Mouse (Mus musculus): Measurements from ENCODE around the gene Ascl1.

- TF ChIP-seq POLR2A (IDR thresholded peaks at IDR 0.05; ENCODE audit: low read depth, low read length) (no peak), CTCF (conservative IDR thresholded peaks at IDR 0.05; ENCODE audit: insufficient read depth, insufficient read length, low read depth, low read length) (no peak)
These were observed 716 bp upstream of the Ascl1 start for GRCm38 (mm10) chr10:87494176-87494575.

All from kidney, adult 2 months (tissue).